Mouse (Mus musculus) intestine, embryonic 15.5 days (tissue): ENCODE measurements around the gene Hnrnpk. TPM values are rescaled to one million over a fixed set of nuclear protein-coding genes. Genes with fewer than 3 reads are reported as not detected.
"Not testable (repeated sequence)": the region's sequence is repeated elsewhere in the genome, so short reads cannot be mapped to it uniquely, and the experiment has no call there.

Experiments used
- ATAC-seq: fragments of 200-750 bp; cut with Nextera tagmentation; 2 replicates; pipeline ENCODE4 v1.8.0; 2017; ENCODE audit warnings: moderate TSS enrichment, moderate library complexity
- H3K27ac ChIP-seq: fragments of 300-500 bp; sonication (generic); 2 replicates; pipeline ENCODE4 v1.5.1; 2015; ENCODE audit warnings: mild to moderate bottlenecking, inconsistent platforms
- H3K27me3 ChIP-seq: fragments of 300-500 bp; sonication (generic); replicated peaks from 2 replicates; pipeline ENCODE4 v1.6.1; 2015; ENCODE audit warnings: inconsistent platforms
- H3K36me3 ChIP-seq: fragments of 300-500 bp; sonication (generic); 2 replicates; pipeline ENCODE4 v1.6.1; 2015; ENCODE audit warnings: inconsistent platforms
- H3K4me1 ChIP-seq: fragments of 300-500 bp; sonication (generic); replicated peaks from 2 replicates; pipeline ENCODE4 v1.6.1; 2015; ENCODE audit warnings: inconsistent platforms
- H3K4me2 ChIP-seq: fragments of 300-500 bp; sonication (generic); replicated peaks from 2 replicates; pipeline ENCODE4 v1.6.1; 2015; ENCODE audit warnings: mild to moderate bottlenecking, inconsistent platforms
- H3K4me3 ChIP-seq: fragments of 300-500 bp; sonication (generic); replicated peaks from 2 replicates; pipeline ENCODE4 v1.5.1; 2015; ENCODE audit warnings: inconsistent platforms
- H3K9ac ChIP-seq: fragments of 300-500 bp; sonication (generic); 2 replicates; pipeline ENCODE4 v1.6.1; 2015; ENCODE audit warnings: inconsistent platforms
- H3K9me3 ChIP-seq: fragments of 300-500 bp; sonication (generic); 2 replicates; pipeline ENCODE4 v1.6.1; 2016; ENCODE audit warnings: inconsistent platforms
- WGBS: fragments of 180-500 bp; shearing (Covaris S2); methylation state at CpG from one replicate; pipeline ENCODE4 v1.1.7; 2015; 5-methylcytosine and 5-hydroxymethylcytosine counted together
- polyA plus RNA-seq: library from polyadenylated mRNA; unstranded; fragments of >200 nt; fragmentation: Nextera tagmentation; extraction: Ambion mirVana; gene quantifications from 2 replicates; pipeline ENCODE4 v1.2.1, GENCODE M21; 2015

The Hnrnpk gene
- polyA plus RNA-seq, 1 experiment from 2014 or later = 1,388 TPM

GRCm38 (mm10) chr13:58415374-58415773, 12.2 kb upstream of the Hnrnpk start:
- H3K27ac ChIP-seq = no peak overlapping the region
- 0 out of 2 replicates have a peak, but pooled peaks cover under 1% of the 10 kb centered on the region for H3K36me3 ChIP-seq
- 58% methylated on average over 6 of the region's 6 CpGs for WGBS
- H3K4me1 ChIP-seq = no peaks in the 10 kb centered on the region
- no peak overlapping the region for H3K9ac ChIP-seq
- no peak for ATAC-seq
- no peak overlapping the region for H3K4me2 ChIP-seq
- 0 out of 2 replicates have a peak, but pooled peaks cover 3% of the 10 kb centered on the region for H3K9me3 ChIP-seq
- no peaks in the 10 kb centered on the region for H3K27me3 ChIP-seq
- no peak overlapping the region for H3K4me3 ChIP-seq

- WGBS = 92% methylated on average over 4 of the region's 4 CpGs
- Histone ChIP-seq H3K27me3 (no peaks in the 10 kb centered on the region), H3K9me3 (0 out of 2 replicates have a peak, but pooled peaks cover 3% of the 10 kb centered on the region), H3K4me3 (no peak overlapping the region), H3K9ac (no peak overlapping the region), H3K36me3 (0 out of 2 replicates have a peak, but pooled peaks cover 3% of the 10 kb centered on the region), H3K27ac (no peak overlapping the region), H3K4me1 (no peaks in the 10 kb centered on the region), H3K4me2 (no peak overlapping the region)
- no peak for ATAC-seq
Observed at GRCm38 (mm10) chr13:58411073-58411472, 7.9 kb upstream of the Hnrnpk start.

DNA sequence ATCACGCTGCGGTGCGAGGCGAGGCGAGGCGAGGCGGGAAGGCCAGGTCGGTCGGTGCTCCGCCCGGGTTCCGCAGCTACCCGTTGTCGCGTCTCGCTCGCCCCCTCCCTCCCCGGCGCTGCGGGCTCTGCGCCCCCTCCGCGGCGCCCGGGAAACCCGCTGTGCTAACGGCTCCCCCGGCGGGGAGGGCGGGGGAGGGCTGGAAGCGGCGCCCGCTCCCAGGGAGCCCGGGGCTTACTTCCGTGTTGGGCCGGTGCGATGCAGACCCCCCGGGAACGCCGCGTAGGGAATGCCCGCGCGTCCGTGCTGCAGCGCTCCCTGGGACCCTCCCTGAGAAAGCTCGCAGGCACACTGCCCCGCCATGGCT, 416 bp downstream of the Hnrnpk start:
- Histone ChIP-seq H3K27ac (peak overlapping the region; percentile 97), H3K4me3 (peak overlapping the region; percentile 97), H3K9me3 (no peaks in the 10 kb centered on the region), H3K4me2 (peak overlapping the region; percentile 57), H3K27me3 (no peaks in the 10 kb centered on the region), H3K36me3 (no peaks in the 10 kb centered on the region), H3K4me1 (no peaks in the 10 kb centered on the region), H3K9ac (peak overlapping the region; percentile 99)
- peak; percentile 83 for ATAC-seq
- 0% methylated on average over 34 of the region's 48 CpGs for WGBS

DNA sequence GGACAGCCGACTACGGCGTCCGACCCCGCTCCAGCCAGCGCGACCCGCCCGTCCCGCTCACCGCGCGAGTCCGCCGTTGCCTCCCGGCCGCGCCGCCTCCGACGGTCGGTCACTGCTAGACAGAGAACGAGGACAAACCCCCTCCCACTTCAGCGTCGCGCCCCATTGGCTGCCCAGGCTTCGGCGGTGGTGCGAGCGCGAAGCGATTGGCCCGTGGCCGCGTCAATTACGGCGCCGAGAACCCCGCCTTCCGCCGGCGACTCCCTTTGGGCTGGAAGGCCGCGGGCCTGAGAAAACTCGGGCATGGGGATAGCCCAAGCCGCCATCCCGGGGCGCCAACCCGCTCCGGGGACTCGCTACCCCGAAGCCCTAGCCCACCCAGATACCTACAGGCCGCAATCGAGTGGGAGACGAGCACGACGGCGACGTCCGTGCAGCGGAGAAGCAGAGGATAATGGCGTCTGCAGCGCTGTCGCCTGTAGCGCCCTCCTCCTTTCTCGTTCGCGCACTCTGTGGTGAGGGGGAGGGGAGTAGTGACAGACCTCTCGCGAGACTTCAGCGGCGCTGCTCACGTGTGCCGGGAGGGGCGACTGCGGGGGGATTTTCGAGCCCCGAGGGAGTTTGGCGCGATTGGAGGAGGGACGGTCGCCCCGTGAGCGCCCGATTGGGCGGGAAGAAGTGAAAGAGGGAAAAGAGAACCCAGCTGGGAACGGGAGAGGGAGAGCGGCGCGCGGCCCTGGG, 970 bp downstream of the Hnrnpk start, which contains the start of gene Rmi1:
Rmi1 (plus strand) TSS at position 246 of the 741 bp plus-strand sequence.
- Histone ChIP-seq H3K27me3 (no peaks in the 10 kb centered on the region), H3K9me3 (no peaks in the 10 kb centered on the region), H3K4me3 (peak within 1 kb of the TSS; percentile 97), H3K4me1 (no peaks in the 10 kb centered on the region), H3K36me3 (no peaks in the 10 kb centered on the region), H3K27ac (peak within 1 kb of the TSS; percentile 97), H3K4me2 (peak within 1 kb of the TSS; percentile 59), H3K9ac (peak within 1 kb of the TSS; percentile 99)
- under 1% methylated on average over 88 of the region's 91 CpGs for WGBS
- peak; percentile 95 for ATAC-seq

DNA sequence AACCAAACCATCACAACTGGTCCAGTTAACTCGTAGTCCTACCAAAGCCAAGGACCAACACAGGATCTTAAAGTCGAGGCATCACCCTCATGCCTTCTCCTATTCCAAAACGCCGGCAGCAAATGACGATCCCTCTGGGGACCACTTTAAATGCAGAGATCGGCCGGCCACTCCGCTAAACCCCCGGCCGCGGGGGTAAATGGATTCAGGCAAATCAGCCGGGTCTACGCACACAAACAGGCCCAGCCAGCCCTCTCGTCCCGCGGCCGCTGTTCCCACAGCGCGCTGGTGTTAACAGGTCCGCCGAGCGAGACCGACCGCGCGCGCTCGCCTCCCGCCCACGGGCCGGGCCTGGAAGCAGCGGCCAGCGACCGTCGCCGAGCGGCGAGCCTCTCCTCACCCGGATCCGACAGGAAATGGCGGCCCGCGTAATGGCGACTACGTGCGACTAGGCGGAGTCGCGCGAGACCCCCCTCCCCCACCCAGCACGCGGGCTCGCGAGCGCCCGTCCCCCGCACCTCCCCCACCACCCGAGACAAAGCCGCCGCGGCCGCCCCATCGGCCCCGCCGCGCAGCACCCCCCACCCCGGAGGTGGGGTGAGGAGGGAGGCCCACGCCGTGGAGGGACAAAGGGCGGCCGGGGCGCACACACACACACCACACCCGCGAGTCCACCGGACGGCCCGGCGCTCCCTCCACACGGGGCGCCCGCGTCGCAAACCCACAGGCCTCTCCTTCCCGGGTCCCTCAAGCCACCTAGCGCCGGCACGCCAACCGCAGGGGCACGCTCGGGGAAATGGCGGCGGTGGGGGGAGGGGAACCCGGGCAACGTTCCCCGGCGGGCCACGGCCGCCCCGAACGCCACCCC, 1.8 kb downstream of the Hnrnpk start:
- peak overlapping the region; percentile 97 for H3K4me3 ChIP-seq
- under 1% methylated on average over 56 of the region's 100 CpGs for WGBS
- H3K9ac ChIP-seq = peak overlapping the region; percentile 99
- no peaks in the 10 kb centered on the region for H3K27me3 ChIP-seq
- peak overlapping the region; percentile 97 for H3K27ac ChIP-seq
- H3K36me3 ChIP-seq = no peaks in the 10 kb centered on the region
- H3K4me2 ChIP-seq = peak overlapping the region; percentile 59
- H3K9me3 ChIP-seq = no peaks in the 10 kb centered on the region
- peak; percentile 42 for ATAC-seq
- no peaks in the 10 kb centered on the region for H3K4me1 ChIP-seq

GRCm38 (mm10) chr13:58400576-58400975, 2.6 kb downstream of the Hnrnpk start:
- Histone ChIP-seq H3K27me3 (no peaks in the 10 kb centered on the region), H3K4me1 (no peaks in the 10 kb centered on the region), H3K27ac (no peak overlapping the region), H3K9me3 (no peaks in the 10 kb centered on the region), H3K4me2 (peak overlapping the region; percentile 59), H3K36me3 (peaks cover 4% of the 10 kb centered on the region; the same call in 1 of the 2 replicates), H3K4me3 (peak overlapping the region; percentile 97), H3K9ac (peak overlapping the region; percentile 99)
- under 1% methylated on average over 11 of the region's 11 CpGs for WGBS
- no peak for ATAC-seq

DNA sequence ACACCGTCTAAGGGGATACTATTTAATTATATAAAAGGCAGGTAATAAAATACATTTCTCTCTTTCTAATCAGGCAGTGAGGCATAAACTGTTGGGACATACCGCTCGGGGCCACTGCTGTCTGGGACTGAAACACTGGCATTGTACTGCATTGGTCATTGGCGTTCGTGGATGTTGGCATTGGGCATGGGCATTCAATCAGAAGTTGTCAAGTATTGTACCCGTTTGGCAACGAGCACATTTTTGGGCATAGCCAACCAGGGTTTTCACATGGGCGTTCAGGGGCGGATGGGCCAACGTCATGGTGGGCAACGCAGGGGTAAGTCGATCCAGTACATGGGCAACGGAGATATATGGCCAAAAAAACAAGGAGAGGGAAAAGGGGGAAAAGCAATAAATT, 5.5 kb downstream of the Hnrnpk start:
- H3K36me3 ChIP-seq = peaks cover 16% of the 10 kb centered on the region; the same call in 1 of the 2 replicates
- H3K4me2 ChIP-seq = no peak overlapping the region
- ATAC-seq = no peak
- H3K9ac ChIP-seq = no peak overlapping the region
- 86% methylated on average over 13 of the region's 13 CpGs for WGBS
- H3K9me3 ChIP-seq = no peaks in the 10 kb centered on the region
- H3K4me1 ChIP-seq = no peaks in the 10 kb centered on the region
- H3K27me3 ChIP-seq = no peaks in the 10 kb centered on the region
- no peak overlapping the region for H3K4me3 ChIP-seq
- H3K27ac ChIP-seq = no peak overlapping the region

- H3K4me3 ChIP-seq, H3K27ac ChIP-seq, H3K4me2 ChIP-seq, H3K9me3 ChIP-seq, H3K27me3 ChIP-seq, H3K4me1 ChIP-seq, H3K9ac ChIP-seq, ATAC-seq: not testable (repeated sequence)
- H3K36me3 ChIP-seq = peaks cover 25% of the 10 kb centered on the region; the same call in 1 of the 2 replicates
- 83% methylated on average over 11 of the region's 11 CpGs for WGBS
Observed at GRCm38 (mm10) chr13:58394392-58394791, 8.8 kb downstream of the Hnrnpk start.

DNA sequence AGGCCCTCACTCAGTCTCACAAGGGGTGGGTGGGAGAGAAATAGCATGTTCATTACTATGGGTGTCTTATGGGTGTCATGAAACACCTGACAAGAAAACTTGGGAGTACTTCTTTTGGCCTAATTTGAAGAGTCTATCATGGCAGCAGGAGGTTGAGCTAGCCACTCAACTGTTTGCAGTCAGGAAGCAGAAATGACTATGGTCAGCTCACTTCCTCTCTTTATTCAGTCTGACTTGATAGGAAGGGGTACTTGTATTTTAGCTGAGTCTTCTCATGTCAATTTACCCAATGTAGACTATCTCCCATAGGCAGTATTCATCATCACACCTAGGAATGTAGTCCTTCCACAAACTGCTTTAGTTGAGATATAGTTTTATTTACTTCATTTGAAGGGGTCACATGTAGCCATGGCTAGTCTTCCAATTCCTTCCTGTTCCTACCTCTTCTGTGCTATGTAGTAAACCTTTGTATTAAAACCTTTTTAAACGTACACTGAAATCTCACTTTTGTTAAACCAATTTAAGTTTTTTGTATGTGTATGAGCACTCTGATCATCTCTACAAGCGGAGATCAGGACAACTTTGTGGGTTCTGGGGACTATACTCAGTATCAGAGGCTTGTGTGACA, 13.7 kb downstream of the Hnrnpk start:
- Histone ChIP-seq H3K4me1 (peaks cover 7% of the 10 kb centered on the region), H3K4me2 (no peak overlapping the region), H3K27ac (no peak overlapping the region), H3K36me3 (peaks cover 18% of the 10 kb centered on the region; the same call in 1 of the 2 replicates), H3K9me3 (no peaks in the 10 kb centered on the region), H3K9ac (no peak overlapping the region), H3K4me3 (no peak overlapping the region), H3K27me3 (no peaks in the 10 kb centered on the region)
- 79% methylated on average over 2 of the region's 2 CpGs for WGBS
- ATAC-seq = no peak

DNA sequence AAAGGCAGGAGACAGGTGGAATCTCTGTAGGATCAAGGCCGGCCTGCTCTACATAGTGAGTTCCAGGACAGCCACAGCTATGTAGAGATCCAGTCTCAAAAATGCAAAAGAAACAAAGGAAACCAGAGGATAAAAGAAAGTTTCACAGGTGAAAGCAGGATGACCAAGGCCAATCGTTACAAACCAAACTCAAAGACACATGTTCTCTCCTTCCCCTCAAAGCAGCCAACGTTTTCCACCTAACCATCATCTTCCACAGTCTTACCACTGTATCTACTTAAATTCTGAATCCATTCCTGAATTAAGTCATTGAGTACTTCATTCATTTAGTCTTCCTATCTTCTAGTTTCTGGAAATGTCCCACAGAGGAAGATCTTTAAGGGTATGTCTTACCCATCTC, 14.8 kb downstream of the Hnrnpk start:
- WGBS = 46% methylated on average over 3 of the region's 3 CpGs
- ATAC-seq = no peak

DNA sequence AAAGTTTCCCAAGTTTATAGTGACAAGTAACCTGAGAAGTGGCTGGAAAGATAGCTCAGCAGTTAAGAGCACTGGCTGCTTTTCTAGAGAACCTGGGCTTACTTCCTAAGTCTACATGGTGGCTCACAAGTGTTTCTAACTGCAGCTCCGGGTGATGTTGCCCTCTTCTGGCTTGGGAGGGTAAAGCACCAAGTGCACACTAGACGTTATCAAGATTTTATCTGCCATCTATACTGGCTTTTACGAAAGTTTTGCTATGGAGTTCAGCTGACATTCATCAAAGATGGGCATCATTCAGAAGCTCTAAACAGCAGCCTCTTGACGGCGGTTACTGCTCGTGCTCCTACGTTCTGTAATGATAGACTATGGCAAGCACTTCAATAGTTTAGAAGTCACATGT, 15.2 kb downstream of the Hnrnpk start:
- no peak overlapping the region for H3K4me2 ChIP-seq
- no peaks in the 10 kb centered on the region for H3K27me3 ChIP-seq
- ATAC-seq = peak; percentile 44
- H3K27ac ChIP-seq = no peak overlapping the region
- no peaks in the 10 kb centered on the region for H3K9me3 ChIP-seq
- peaks cover 11% of the 10 kb centered on the region; the same call in 1 of the 2 replicates for H3K36me3 ChIP-seq
- H3K9ac ChIP-seq = no peak overlapping the region
- H3K4me1 ChIP-seq = peaks cover 10% of the 10 kb centered on the region
- no peak overlapping the region for H3K4me3 ChIP-seq
- WGBS = 12% methylated on average over 7 of the region's 7 CpGs

More for the DNA sequence above, 14.8 kb downstream of the Hnrnpk start:
- H3K4me1 ChIP-seq = peaks cover 10% of the 10 kb centered on the region
- no peaks in the 10 kb centered on the region for H3K9me3 ChIP-seq
- H3K9ac ChIP-seq = no peak overlapping the region
- H3K36me3 ChIP-seq = peaks cover 11% of the 10 kb centered on the region; the same call in 1 of the 2 replicates
- no peak overlapping the region for H3K4me2 ChIP-seq
- no peaks in the 10 kb centered on the region for H3K27me3 ChIP-seq
- H3K27ac ChIP-seq = no peak overlapping the region
- no peak overlapping the region for H3K4me3 ChIP-seq

DNA sequence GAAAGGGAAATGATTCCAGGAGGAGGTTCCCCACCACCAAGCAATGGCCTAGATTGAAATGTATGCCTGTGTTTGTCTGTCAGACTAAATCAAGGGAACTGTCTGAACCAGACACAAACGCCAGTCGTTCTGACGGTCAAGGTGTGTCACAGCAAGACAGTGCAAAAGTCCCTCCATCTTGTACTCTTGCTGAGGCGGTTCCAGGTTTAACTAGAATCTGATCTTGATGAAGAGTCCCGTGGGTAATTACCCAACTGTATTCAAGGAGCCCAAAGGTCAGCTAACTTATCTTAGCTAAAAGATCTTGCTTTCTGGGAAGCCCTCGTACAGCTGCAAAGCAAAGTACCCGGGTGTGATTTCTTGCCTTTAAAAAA, 17.6 kb downstream of the Hnrnpk start:
- 76% methylated on average over 7 of the region's 7 CpGs for WGBS
- Histone ChIP-seq H3K27ac (peak overlapping the region; percentile 69), H3K27me3 (no peaks in the 10 kb centered on the region)

More for the DNA sequence above, 17.6 kb downstream of the Hnrnpk start:
- H3K9ac ChIP-seq = peak overlapping the region; percentile 84
- H3K36me3 ChIP-seq = peaks cover 23% of the 10 kb centered on the region
- H3K4me1 ChIP-seq = peaks cover 10% of the 10 kb centered on the region
- H3K4me3 ChIP-seq = peak overlapping the region; percentile 82
- H3K4me2 ChIP-seq = peak overlapping the region; percentile 94
- no peaks in the 10 kb centered on the region for H3K9me3 ChIP-seq
- ATAC-seq = peak; percentile 35
